Comparison of ENCODE assay signal across 9 mouse cellular contexts in genomic region chr6:50806376-50807077, GRCm38 (mm10).
DNase-seq lines count a peak whose midpoint lies in the region; ATAC-seq and TF ChIP-seq lines count a peak whose summit lies in the region.
"Had no signal": no experiment of that assay in that cellular context is flagged by ENCODE, and none has a peak within 500 bp of the region (broad histone marks: within the 10 kb centered on the region; RNA-seq: fewer than 3 reads in every experiment).

No protein-coding gene starts in this region.

- H3K27me3 ChIP-seq in forebrain, embryonic 13.5 days: peaks cover 51% of the 10 kb centered on the region
- H3K27me3 ChIP-seq in limb, embryonic 14.5 days (ENCODE audit: control insufficient read depth, insufficient read depth, low read length): 0 out of 2 replicates have a peak, but pooled peaks cover 7% of the 10 kb centered on the region
- no peaks in the 10 kb centered on the region for H3K27me3 ChIP-seq in neural tube, embryonic 11.5 days (ENCODE audit: control insufficient read depth, insufficient read depth, low read length)

- ATAC-seq in cerebellum, adult (ENCODE audit: insufficient number of reproducible peaks, low FRiP score, low TSS enrichment): peak; percentile 17
- ATAC-seq in forebrain, embryonic 13.5 days: peak; percentile 64
- peak; percentile 45 for ATAC-seq in limb, embryonic 14.5 days (ENCODE audit: low FRiP score, low read depth)
- ATAC-seq in neural tube, embryonic 11.5 days (ENCODE audit: insufficient read depth, low FRiP score, low TSS enrichment): no peak

- no peak overlapping the region for H3K9ac ChIP-seq in forebrain, embryonic 13.5 days
- H3K9ac ChIP-seq in limb, embryonic 14.5 days (ENCODE audit: low read depth, low read length, severe bottlenecking): no peak overlapping the region
- no peak overlapping the region for H3K9ac ChIP-seq in neural tube, embryonic 11.5 days (ENCODE audit: low read length)

- H3K4me1 ChIP-seq in forebrain, embryonic 13.5 days: peaks cover 37% of the 10 kb centered on the region
- H3K4me1 ChIP-seq in limb, embryonic 14.5 days (ENCODE audit: control insufficient read depth, insufficient read depth, low read length): peaks cover 35% of the 10 kb centered on the region
- H3K4me1 ChIP-seq in neural tube, embryonic 11.5 days (ENCODE audit: control insufficient read depth, insufficient read depth, low read length): peaks cover 17% of the 10 kb centered on the region

- TF ChIP-seq POLR2A in limb, embryonic 14.5 days (IDR thresholded peaks at IDR 0.05; ENCODE audit: borderline replicate concordance, extremely low read depth, insufficient read depth, insufficient read length): no peak

- no peak overlapping the region for H3K4me3 ChIP-seq in forebrain, embryonic 13.5 days
- no peak overlapping the region for H3K4me3 ChIP-seq in limb, embryonic 14.5 days (replicated peaks; ENCODE audit: low read length)
- no peak overlapping the region for H3K4me3 ChIP-seq in neural tube, embryonic 11.5 days (ENCODE audit: low read depth, low read length)
- H3K4me3 ChIP-seq: erythroblast, embryonic 14.5 days had no signal

- 16% methylated on average over 7 of the region's 7 CpGs for WGBS in forebrain, embryonic 13.5 days
- WGBS in limb, embryonic 14.5 days: 19% methylated on average over 7 of the region's 7 CpGs
- 26% methylated on average over 7 of the region's 7 CpGs for WGBS in neural tube, embryonic 11.5 days

- DNase-seq in thymus, postnatal 0 days (ENCODE audit: low spot score): peak; percentile 23
- no peak for DNase-seq in thymus, postnatal 25 days
- peak; percentile 43 for DNase-seq in induced T-regulatory cell, adult 2 months (ENCODE audit: low read depth)
- DNase-seq in limb, embryonic 14.5 days (ENCODE audit: low spot score): peak; percentile 81
- DNase-seq in neural tube, embryonic 11.5 days (ENCODE audit: low spot score): peak; percentile 64
- DNase-seq in spleen, adult 18-20 months: no peak

- no peaks in the 10 kb centered on the region for H3K36me3 ChIP-seq in forebrain, embryonic 13.5 days (ENCODE audit: poor library complexity, severe bottlenecking)
- H3K36me3 ChIP-seq in limb, embryonic 14.5 days (ENCODE audit: control insufficient read depth, insufficient read depth, low read length): no peaks in the 10 kb centered on the region
- H3K36me3 ChIP-seq in neural tube, embryonic 11.5 days (ENCODE audit: control insufficient read depth, insufficient read depth, low read length): no peaks in the 10 kb centered on the region

- H3K4me2 ChIP-seq in forebrain, embryonic 13.5 days: no peak overlapping the region
- H3K4me2 ChIP-seq in limb, embryonic 14.5 days (replicated peaks; ENCODE audit: low read depth, low read length, severe bottlenecking): no peak overlapping the region
- no peak overlapping the region for H3K4me2 ChIP-seq in neural tube, embryonic 11.5 days (ENCODE audit: low read depth)

- no peaks in the 10 kb centered on the region for H3K9me3 ChIP-seq in forebrain, embryonic 13.5 days (replicated peaks)
- no peaks in the 10 kb centered on the region for H3K9me3 ChIP-seq in limb, embryonic 14.5 days (ENCODE audit: control insufficient read depth, low read length)
- H3K9me3 ChIP-seq in neural tube, embryonic 11.5 days (ENCODE audit: control insufficient read depth, low read length): no peaks in the 10 kb centered on the region

- no peak overlapping the region for H3K27ac ChIP-seq in forebrain, embryonic 13.5 days
- no peak overlapping the region for H3K27ac ChIP-seq in limb, embryonic 14.5 days (replicated peaks; ENCODE audit: low read depth, low read length)
- no peak overlapping the region for H3K27ac ChIP-seq in neural tube, embryonic 11.5 days (ENCODE audit: low read depth, low read length)

Comparison
In these comparisons a context has a peak if more than half of its experiments do, and no peak if none do; other contexts are left out.
1. DNase-seq: peak in thymus, postnatal 0 days (single experiment), induced T-regulatory cell, adult 2 months (single experiment), limb, embryonic 14.5 days (single experiment) and neural tube, embryonic 11.5 days (single experiment); none in thymus, postnatal 25 days (single experiment) and spleen, adult 18-20 months (0 of 2).